ENCODE assay signal across 25 mouse cellular contexts in genomic region chr1:121735113-121735719, GRCm38 (mm10).
DNase-seq lines count a peak whose midpoint lies in the region; ATAC-seq and TF ChIP-seq lines count a peak whose summit lies in the region.
"Had no signal": no experiment of that assay in that cellular context is flagged by ENCODE, and none has a peak within 500 bp of the region (broad histone marks: within the 10 kb centered on the region; RNA-seq: fewer than 3 reads in every experiment).

No protein-coding gene starts in this region.

- no peaks in the 10 kb centered on the region for H3K36me3 ChIP-seq in forebrain, embryonic 14.5 days (ENCODE audit: control insufficient read depth, insufficient read depth, low read length)
- H3K36me3 ChIP-seq in forebrain, embryonic 15.5 days = no peaks in the 10 kb centered on the region
- no peaks in the 10 kb centered on the region for H3K36me3 ChIP-seq in hindbrain, postnatal 0 days (ENCODE audit: insufficient read depth, low read length)
- no peaks in the 10 kb centered on the region for H3K36me3 ChIP-seq in hindbrain, embryonic 11.5 days (ENCODE audit: control insufficient read depth, insufficient read depth, low read length)
- H3K36me3 ChIP-seq in midbrain, embryonic 11.5 days (ENCODE audit: control insufficient read depth, insufficient read depth, low read length) = no peaks in the 10 kb centered on the region
- no peaks in the 10 kb centered on the region for H3K36me3 ChIP-seq in midbrain, postnatal 0 days (ENCODE audit: insufficient read depth, low read length)
- H3K36me3 ChIP-seq: embryonic facial prominence, embryonic 10.5 days; heart, embryonic 15.5 days; intestine, embryonic 15.5 days; limb, embryonic 15.5 days had no signal

- no peaks in the 10 kb centered on the region for H3K27me3 ChIP-seq in forebrain, embryonic 14.5 days (replicated peaks; ENCODE audit: control insufficient read depth, insufficient read depth, low read length)
- no peaks in the 10 kb centered on the region for H3K27me3 ChIP-seq in forebrain, embryonic 15.5 days
- no peaks in the 10 kb centered on the region for H3K27me3 ChIP-seq in hindbrain, postnatal 0 days (ENCODE audit: insufficient read depth, low read length)
- no peaks in the 10 kb centered on the region for H3K27me3 ChIP-seq in hindbrain, embryonic 11.5 days (ENCODE audit: control insufficient read depth, insufficient read depth, low read length)
- H3K27me3 ChIP-seq in midbrain, embryonic 11.5 days (ENCODE audit: control insufficient read depth, insufficient read depth, low read length) = no peaks in the 10 kb centered on the region
- no peaks in the 10 kb centered on the region for H3K27me3 ChIP-seq in midbrain, postnatal 0 days (ENCODE audit: insufficient read depth, low read length)
- H3K27me3 ChIP-seq: heart, embryonic 15.5 days; intestine, embryonic 15.5 days; limb, embryonic 15.5 days had no signal

- H3K27ac ChIP-seq in forebrain, embryonic 14.5 days (ENCODE audit: low read depth, low read length) = no peak overlapping the region
- no peak overlapping the region for H3K27ac ChIP-seq in forebrain, embryonic 15.5 days (replicated peaks)
- H3K27ac ChIP-seq in hindbrain, postnatal 0 days = no peak overlapping the region
- H3K27ac ChIP-seq in hindbrain, embryonic 11.5 days (ENCODE audit: low read depth, low read length) = no peak overlapping the region
- no peak overlapping the region for H3K27ac ChIP-seq in midbrain, embryonic 11.5 days (ENCODE audit: low read depth, low read length)
- H3K27ac ChIP-seq in midbrain, postnatal 0 days (ENCODE audit: low read depth, low read length) = peak overlapping the region; percentile 69
- H3K27ac ChIP-seq: embryonic facial prominence, embryonic 10.5 days; heart, embryonic 15.5 days; intestine, embryonic 15.5 days; layer of hippocampus, adult 2 months; limb, embryonic 15.5 days; liver, embryonic 14.5 days; macrophage had no signal

- H3K4me3 ChIP-seq in forebrain, embryonic 14.5 days (ENCODE audit: low read depth, low read length) = no peak overlapping the region
- no peak overlapping the region for H3K4me3 ChIP-seq in forebrain, embryonic 15.5 days
- H3K4me3 ChIP-seq in hindbrain, postnatal 0 days (ENCODE audit: low read length) = no peak overlapping the region
- H3K4me3 ChIP-seq in hindbrain, embryonic 11.5 days (ENCODE audit: low read depth, low read length) = no peak overlapping the region
- H3K4me3 ChIP-seq in midbrain, embryonic 11.5 days (ENCODE audit: low read depth, low read length) = no peak overlapping the region
- no peak overlapping the region for H3K4me3 ChIP-seq in midbrain, postnatal 0 days (ENCODE audit: low read depth, low read length)
- H3K4me3 ChIP-seq: embryonic facial prominence, embryonic 10.5 days; heart, embryonic 15.5 days; intestine, embryonic 15.5 days; layer of hippocampus, adult 2 months; limb, embryonic 15.5 days had no signal

- ATAC-seq in forebrain, embryonic 14.5 days = peak; percentile 23; the same call in 1 of the 2 replicates
- no peak for ATAC-seq in forebrain, embryonic 15.5 days (replicated peaks)
- 0 out of 2 replicates have a peak, but pooled peaks have one; percentile 12 for ATAC-seq in hindbrain, postnatal 0 days
- no peak for ATAC-seq in hindbrain, embryonic 11.5 days (ENCODE audit: low FRiP score)
- ATAC-seq in midbrain, embryonic 11.5 days (ENCODE audit: low FRiP score) = peak; percentile 69
- peak; percentile 73 for ATAC-seq in midbrain, postnatal 0 days (ENCODE audit: low FRiP score)
- no peak for ATAC-seq in cerebellum, adult (ENCODE audit: insufficient number of reproducible peaks, low FRiP score, low TSS enrichment)
- ATAC-seq: intestine, embryonic 15.5 days had no signal

- no peak overlapping the region for H3K4me2 ChIP-seq in forebrain, embryonic 14.5 days (ENCODE audit: low read length)
- no peak overlapping the region for H3K4me2 ChIP-seq in forebrain, embryonic 15.5 days (replicated peaks)
- H3K4me2 ChIP-seq in hindbrain, postnatal 0 days (ENCODE audit: low read depth, low read length) = no peak overlapping the region
- H3K4me2 ChIP-seq in hindbrain, embryonic 11.5 days (replicated peaks; ENCODE audit: low read depth, low read length) = no peak overlapping the region
- H3K4me2 ChIP-seq in midbrain, embryonic 11.5 days = no peak overlapping the region
- no peak overlapping the region for H3K4me2 ChIP-seq in midbrain, postnatal 0 days (ENCODE audit: low read depth, low read length, poor library complexity, severe bottlenecking)
- H3K4me2 ChIP-seq: heart, embryonic 15.5 days; intestine, embryonic 15.5 days; limb, embryonic 15.5 days; lung, embryonic 14.5 days had no signal

- H3K9me3 ChIP-seq in forebrain, embryonic 14.5 days (replicated peaks; ENCODE audit: control insufficient read depth, low read length) = no peaks in the 10 kb centered on the region
- no peaks in the 10 kb centered on the region for H3K9me3 ChIP-seq in forebrain, embryonic 15.5 days
- no peaks in the 10 kb centered on the region for H3K9me3 ChIP-seq in hindbrain, postnatal 0 days (ENCODE audit: low read length)
- H3K9me3 ChIP-seq in hindbrain, embryonic 11.5 days (ENCODE audit: control insufficient read depth, low read length) = no peaks in the 10 kb centered on the region
- H3K9me3 ChIP-seq in midbrain, embryonic 11.5 days (ENCODE audit: control insufficient read depth, low read length) = no peaks in the 10 kb centered on the region
- H3K9me3 ChIP-seq in midbrain, postnatal 0 days (ENCODE audit: low read length) = no peaks in the 10 kb centered on the region
- H3K9me3 ChIP-seq: embryonic facial prominence, embryonic 10.5 days; heart, embryonic 15.5 days; intestine, embryonic 15.5 days; limb, embryonic 15.5 days had no signal

- H3K4me1 ChIP-seq in forebrain, embryonic 14.5 days (ENCODE audit: control insufficient read depth, insufficient read depth, low read length) = no peaks in the 10 kb centered on the region
- H3K4me1 ChIP-seq in forebrain, embryonic 15.5 days = peaks cover 8% of the 10 kb centered on the region; the same call in 1 of the 2 replicates
- no peaks in the 10 kb centered on the region for H3K4me1 ChIP-seq in hindbrain, postnatal 0 days (ENCODE audit: insufficient read depth, low read length)
- no peaks in the 10 kb centered on the region for H3K4me1 ChIP-seq in hindbrain, embryonic 11.5 days (replicated peaks; ENCODE audit: control insufficient read depth, insufficient read depth, low read length)
- H3K4me1 ChIP-seq in midbrain, embryonic 11.5 days (ENCODE audit: control insufficient read depth, insufficient read depth, low read length) = peaks cover 6% of the 10 kb centered on the region
- H3K4me1 ChIP-seq in midbrain, postnatal 0 days (ENCODE audit: insufficient read depth, low read length) = no peaks in the 10 kb centered on the region
- H3K4me1 ChIP-seq: embryonic facial prominence, embryonic 10.5 days; heart, embryonic 15.5 days; intestine, embryonic 15.5 days; limb, embryonic 15.5 days had no signal

- peak; percentile 13 for DNase-seq in forebrain, embryonic 14.5 days (ENCODE audit: low spot score)
- DNase-seq in hindbrain, postnatal 0 days (ENCODE audit: low spot score) = peak; percentile 10
- DNase-seq in hindbrain, embryonic 11.5 days (ENCODE audit: low spot score) = no peak
- peak; percentile 80 for DNase-seq in midbrain, embryonic 11.5 days (ENCODE audit: low spot score, missing footprints)
- DNase-seq in midbrain, postnatal 0 days (ENCODE audit: low spot score) = peak; percentile 12
- DNase-seq in thymus, postnatal 10 days (ENCODE audit: low spot score in 2 of 2) = no peak
- DNase-seq: adrenal gland, postnatal 10 days; cerebellum, adult 11 months; cerebellum, postnatal 10 days; gastrocnemius, postnatal 36 days; heart, postnatal 36 days; kidney, adult 8-10 months; kidney, postnatal 25 days; layer of hippocampus, postnatal 36 days; lung, embryonic 14.5 days; thymus, postnatal 25 days had no signal

- H3K9ac ChIP-seq in forebrain, embryonic 14.5 days (ENCODE audit: low read length) = no peak overlapping the region
- no peak overlapping the region for H3K9ac ChIP-seq in forebrain, embryonic 15.5 days (replicated peaks)
- H3K9ac ChIP-seq in hindbrain, postnatal 0 days (replicated peaks; ENCODE audit: low read length) = no peak overlapping the region
- no peak overlapping the region for H3K9ac ChIP-seq in hindbrain, embryonic 11.5 days (ENCODE audit: low read depth, low read length)
- no peak overlapping the region for H3K9ac ChIP-seq in midbrain, embryonic 11.5 days (ENCODE audit: low read length)
- no peak overlapping the region for H3K9ac ChIP-seq in midbrain, postnatal 0 days (replicated peaks; ENCODE audit: low read length, poor library complexity, severe bottlenecking)
- H3K9ac ChIP-seq: heart, embryonic 15.5 days; intestine, embryonic 15.5 days; limb, embryonic 15.5 days; liver, embryonic 14.5 days; lung, embryonic 14.5 days had no signal

- TF ChIP-seq CTCF in hindbrain, postnatal 0 days (IDR thresholded peaks at IDR 0.05; ENCODE audit: low read depth) = no peak
- TF ChIP-seq CTCF in midbrain, postnatal 0 days (IDR thresholded peaks at IDR 0.05) = no peak

- 74% methylated on average over 11 of the region's 11 CpGs for WGBS in forebrain, embryonic 14.5 days
- 67% methylated on average over 11 of the region's 11 CpGs for WGBS in forebrain, embryonic 15.5 days
- WGBS in hindbrain, postnatal 0 days = 64% methylated on average over 11 of the region's 11 CpGs
- 78% methylated on average over 11 of the region's 11 CpGs for WGBS in hindbrain, embryonic 11.5 days
- 60% methylated on average over 11 of the region's 11 CpGs for WGBS in midbrain, embryonic 11.5 days
- WGBS in midbrain, postnatal 0 days = 26% methylated on average over 11 of the region's 11 CpGs

Comparison
In these comparisons a context has a peak if more than half of its experiments do, and no peak if none do; other contexts are left out.
1. ATAC-seq: peak in forebrain, embryonic 14.5 days (single experiment), hindbrain, postnatal 0 days (single experiment), midbrain, embryonic 11.5 days (single experiment) and midbrain, postnatal 0 days (single experiment); none in forebrain, embryonic 15.5 days (single experiment), hindbrain, embryonic 11.5 days (single experiment) and cerebellum, adult (single experiment).
2. DNase-seq: peak in forebrain, embryonic 14.5 days (single experiment), hindbrain, postnatal 0 days (single experiment), midbrain, embryonic 11.5 days (single experiment) and midbrain, postnatal 0 days (single experiment); none in hindbrain, embryonic 11.5 days (single experiment) and thymus, postnatal 10 days (0 of 2).